Mouse (Mus musculus): ENCODE data around the gene Gm13283. TPM values are rescaled to one million over a fixed set of nuclear protein-coding genes. Genes with fewer than 3 reads are reported as not detected.
"Not testable (repeated sequence)": the region's sequence is repeated elsewhere in the genome, so short reads cannot be mapped to it uniquely, and the experiment has no call there.

Gm13283 gene
- polyA plus RNA-seq, 1 experiment from 2014 or later = 0.17 TPM

DNA sequence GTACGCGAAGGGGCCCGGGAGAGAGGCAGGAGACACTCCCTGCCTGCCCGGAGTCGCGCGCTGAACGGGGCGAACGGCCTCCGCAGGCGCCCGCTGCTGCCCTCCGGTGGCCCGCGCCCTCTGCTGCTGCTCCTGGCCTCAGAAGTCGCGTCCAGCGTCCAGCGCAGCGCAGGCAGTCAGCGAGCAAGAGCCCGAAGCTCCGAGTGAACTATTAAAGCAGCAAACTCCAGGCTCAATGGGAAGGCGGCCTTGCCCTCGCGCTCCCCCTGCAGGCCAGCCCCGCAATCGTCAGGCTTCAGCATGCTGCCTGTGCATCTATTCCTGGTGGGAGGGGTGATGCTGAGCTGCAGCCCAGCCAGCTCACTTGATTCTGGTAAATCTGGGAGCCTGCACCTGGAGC, 16.7 kb downstream of the Gm13283 start, which contains the start of gene Gm13289:
Gene Gm13289, plus strand, starts transcription at position 301 of the 400 bp plus-strand sequence.
- not testable (repeated sequence) for H3K9ac ChIP-seq; H3K4me1 ChIP-seq; H3K27ac ChIP-seq; H3K4me2 ChIP-seq; H3K36me3 ChIP-seq (ENCODE audit: poor library complexity, severe bottlenecking); H3K27me3 ChIP-seq; H3K4me3 ChIP-seq; H3K9me3 ChIP-seq (replicated peaks); ATAC-seq
- no CpG with 5 or more reads among the region's 29 CpGs for WGBS

DNA sequence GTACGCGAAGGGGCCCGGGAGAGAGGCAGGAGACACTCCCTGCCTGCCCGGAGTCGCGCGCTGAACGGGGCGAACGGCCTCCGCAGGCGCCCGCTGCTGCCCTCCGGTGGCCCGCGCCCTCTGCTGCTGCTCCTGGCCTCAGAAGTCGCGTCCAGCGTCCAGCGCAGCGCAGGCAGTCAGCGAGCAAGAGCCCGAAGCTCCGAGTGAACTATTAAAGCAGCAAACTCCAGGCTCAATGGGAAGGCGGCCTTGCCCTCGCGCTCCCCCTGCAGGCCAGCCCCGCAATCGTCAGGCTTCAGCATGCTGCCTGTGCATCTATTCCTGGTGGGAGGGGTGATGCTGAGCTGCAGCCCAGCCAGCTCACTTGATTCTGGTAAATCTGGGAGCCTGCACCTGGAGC, 19.6 kb downstream of the Gm13283 start, which contains the start of gene Gm13272:
Gene Gm13272, plus strand, starts transcription at position 301 of the 400 bp plus-strand sequence.
- H3K36me3 ChIP-seq (ENCODE audit: poor library complexity, severe bottlenecking); H3K9ac ChIP-seq; H3K4me3 ChIP-seq; H3K27ac ChIP-seq; ATAC-seq; H3K4me2 ChIP-seq; H3K9me3 ChIP-seq (replicated peaks); H3K4me1 ChIP-seq; H3K27me3 ChIP-seq: not testable (repeated sequence)
- WGBS = no CpG with 5 or more reads among the region's 29 CpGs

DNA sequence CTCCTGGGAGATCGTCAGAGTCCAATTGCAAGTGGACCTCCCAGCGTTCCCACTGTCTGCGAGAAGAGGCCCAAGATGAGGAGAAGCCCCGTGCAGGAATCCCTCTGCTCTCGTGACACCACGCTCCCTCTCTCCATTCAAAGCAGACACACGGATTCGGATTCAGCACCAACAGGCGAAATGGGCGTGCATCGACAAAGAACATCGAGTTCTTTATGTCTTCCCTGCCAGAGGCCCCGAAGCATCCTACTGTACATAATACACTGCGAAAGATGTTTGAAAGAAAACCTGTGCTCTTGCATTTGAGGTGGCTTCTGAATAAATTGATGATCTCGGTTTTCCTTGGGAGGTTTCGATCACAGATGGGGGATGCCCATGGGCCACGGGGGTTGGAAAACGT, 20.4 kb downstream of the Gm13283 start:
- H3K27ac ChIP-seq; H3K27me3 ChIP-seq; ATAC-seq; H3K9me3 ChIP-seq (replicated peaks); H3K4me1 ChIP-seq; H3K36me3 ChIP-seq (ENCODE audit: poor library complexity, severe bottlenecking); H3K4me3 ChIP-seq; H3K9ac ChIP-seq; H3K4me2 ChIP-seq: not testable (repeated sequence)
- WGBS = 51% methylated on average over 15 of the region's 18 CpGs

DNA sequence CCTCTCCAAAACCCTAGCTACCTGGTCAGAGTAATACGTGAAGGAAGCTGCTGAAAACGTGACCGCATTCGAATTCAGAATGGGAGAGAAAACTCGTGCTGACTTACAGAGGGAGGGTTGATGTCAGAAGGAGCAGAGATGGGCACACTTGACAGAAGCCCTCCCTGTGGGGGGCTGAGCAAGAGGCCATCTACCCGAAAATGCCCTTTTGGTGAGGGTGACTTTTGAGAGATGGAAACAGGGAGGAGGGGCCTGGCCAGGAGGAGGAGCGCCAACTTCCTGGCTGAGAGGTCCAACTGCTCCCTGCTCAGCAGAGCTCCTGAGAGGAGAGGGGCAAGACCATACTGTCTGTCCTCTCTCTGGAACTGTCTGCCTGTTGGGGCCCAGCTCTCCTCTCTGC, 21.9 kb downstream of the Gm13283 start, which contains the start of gene Ifnz:
Gene Ifnz, plus strand, starts transcription at position 301 of the 400 bp plus-strand sequence.
- not testable (repeated sequence) for H3K27me3 ChIP-seq; H3K4me3 ChIP-seq; H3K27ac ChIP-seq; ATAC-seq; H3K9ac ChIP-seq; H3K9me3 ChIP-seq (replicated peaks); H3K36me3 ChIP-seq (ENCODE audit: poor library complexity, severe bottlenecking); H3K4me1 ChIP-seq
- peak within 1 kb of the TSS; percentile 46 for H3K4me2 ChIP-seq
- 26% methylated on average over 5 of the region's 7 CpGs for WGBS

DNA sequence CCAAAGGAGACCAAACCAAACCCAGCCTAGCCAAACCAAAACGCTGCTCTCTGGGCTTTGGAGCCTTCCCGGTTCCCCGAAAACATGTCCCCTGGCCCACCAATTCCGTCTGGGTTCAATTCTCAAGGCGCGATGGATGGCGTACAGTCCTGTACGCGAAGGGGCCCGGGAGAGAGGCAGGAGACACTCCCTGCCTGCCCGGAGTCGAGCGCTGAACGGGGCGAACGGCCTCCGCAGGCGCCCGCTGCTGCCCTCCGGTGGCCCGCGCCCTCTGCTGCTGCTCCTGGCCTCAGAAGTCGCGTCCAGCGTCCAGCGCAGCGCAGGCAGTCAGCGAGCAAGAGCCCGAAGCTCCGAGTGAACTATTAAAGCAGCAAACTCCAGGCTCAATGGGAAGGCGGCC, 22.4 kb downstream of the Gm13283 start:
- not testable (repeated sequence) for H3K9ac ChIP-seq; H3K27me3 ChIP-seq; H3K27ac ChIP-seq; H3K4me3 ChIP-seq; ATAC-seq; H3K4me1 ChIP-seq; H3K9me3 ChIP-seq (replicated peaks); H3K36me3 ChIP-seq (ENCODE audit: poor library complexity, severe bottlenecking)
- WGBS = 0% methylated on average over 5 of the region's 31 CpGs
- peak overlapping the region; percentile 46 for H3K4me2 ChIP-seq

DNA sequence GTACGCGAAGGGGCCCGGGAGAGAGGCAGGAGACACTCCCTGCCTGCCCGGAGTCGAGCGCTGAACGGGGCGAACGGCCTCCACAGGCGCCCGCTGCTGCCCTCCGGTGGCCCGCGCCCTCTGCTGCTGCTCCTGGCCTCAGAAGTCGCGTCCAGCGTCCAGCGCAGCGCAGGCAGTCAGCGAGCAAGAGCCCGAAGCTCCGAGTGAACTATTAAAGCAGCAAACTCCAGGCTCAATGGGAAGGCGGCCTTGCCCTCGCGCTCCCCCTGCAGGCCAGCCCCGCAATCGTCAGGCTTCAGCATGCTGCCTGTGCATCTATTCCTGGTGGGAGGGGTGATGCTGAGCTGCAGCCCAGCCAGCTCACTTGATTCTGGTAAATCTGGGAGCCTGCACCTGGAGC, 25.5 kb downstream of the Gm13283 start, which contains the start of gene Gm13276:
Gene Gm13276, plus strand, starts transcription at position 301 of the 400 bp plus-strand sequence.
- H3K9me3 ChIP-seq (replicated peaks); H3K4me3 ChIP-seq; H3K9ac ChIP-seq; H3K4me2 ChIP-seq; H3K4me1 ChIP-seq; H3K36me3 ChIP-seq (ENCODE audit: poor library complexity, severe bottlenecking); H3K27ac ChIP-seq; ATAC-seq; H3K27me3 ChIP-seq: not testable (repeated sequence)
- no CpG with 5 or more reads among the region's 27 CpGs for WGBS

DNA sequence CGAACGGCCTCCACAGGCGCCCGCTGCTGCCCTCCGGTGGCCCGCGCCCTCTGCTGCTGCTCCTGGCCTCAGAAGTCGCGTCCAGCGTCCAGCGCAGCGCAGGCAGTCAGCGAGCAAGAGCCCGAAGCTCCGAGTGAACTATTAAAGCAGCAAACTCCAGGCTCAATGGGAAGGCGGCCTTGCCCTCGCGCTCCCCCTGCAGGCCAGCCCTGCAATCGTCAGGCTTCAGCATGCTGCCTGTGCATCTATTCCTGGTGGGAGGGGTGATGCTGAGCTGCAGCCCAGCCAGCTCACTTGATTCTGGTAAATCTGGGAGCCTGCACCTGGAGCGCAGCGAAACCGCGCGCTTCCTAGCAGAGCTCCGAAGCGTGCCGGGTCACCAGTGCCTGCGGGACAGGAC, 28.5 kb downstream of the Gm13283 start, which contains the start of gene Gm13277:
Gene Gm13277, plus strand, starts transcription at position 231 of the 400 bp plus-strand sequence.
- not testable (repeated sequence) for H3K4me3 ChIP-seq; H3K27ac ChIP-seq; H3K4me1 ChIP-seq; H3K9ac ChIP-seq; H3K27me3 ChIP-seq; ATAC-seq; H3K36me3 ChIP-seq (ENCODE audit: poor library complexity, severe bottlenecking); H3K9me3 ChIP-seq (replicated peaks); H3K4me2 ChIP-seq
- WGBS = 0% methylated on average over 3 of the region's 28 CpGs

DNA sequence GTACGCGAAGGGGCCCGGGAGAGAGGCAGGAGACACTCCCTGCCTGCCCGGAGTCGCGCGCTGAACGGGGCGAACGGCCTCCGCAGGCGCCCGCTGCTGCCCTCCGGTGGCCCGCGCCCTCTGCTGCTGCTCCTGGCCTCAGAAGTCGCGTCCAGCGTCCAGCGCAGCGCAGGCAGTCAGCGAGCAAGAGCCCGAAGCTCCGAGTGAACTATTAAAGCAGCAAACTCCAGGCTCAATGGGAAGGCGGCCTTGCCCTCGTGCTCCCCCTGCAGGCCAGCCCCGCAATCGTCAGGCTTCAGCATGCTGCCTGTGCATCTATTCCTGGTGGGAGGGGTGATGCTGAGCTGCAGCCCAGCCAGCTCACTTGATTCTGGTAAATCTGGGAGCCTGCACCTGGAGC, 31.3 kb downstream of the Gm13283 start, which contains the start of gene Gm13278:
Gene Gm13278, plus strand, starts transcription at position 301 of the 400 bp plus-strand sequence.
- no CpG with 5 or more reads among the region's 28 CpGs for WGBS
- not testable (repeated sequence) for H3K27ac ChIP-seq; H3K4me3 ChIP-seq; H3K36me3 ChIP-seq (ENCODE audit: poor library complexity, severe bottlenecking); H3K4me2 ChIP-seq; H3K9me3 ChIP-seq (replicated peaks); H3K27me3 ChIP-seq; H3K4me1 ChIP-seq; H3K9ac ChIP-seq; ATAC-seq

DNA sequence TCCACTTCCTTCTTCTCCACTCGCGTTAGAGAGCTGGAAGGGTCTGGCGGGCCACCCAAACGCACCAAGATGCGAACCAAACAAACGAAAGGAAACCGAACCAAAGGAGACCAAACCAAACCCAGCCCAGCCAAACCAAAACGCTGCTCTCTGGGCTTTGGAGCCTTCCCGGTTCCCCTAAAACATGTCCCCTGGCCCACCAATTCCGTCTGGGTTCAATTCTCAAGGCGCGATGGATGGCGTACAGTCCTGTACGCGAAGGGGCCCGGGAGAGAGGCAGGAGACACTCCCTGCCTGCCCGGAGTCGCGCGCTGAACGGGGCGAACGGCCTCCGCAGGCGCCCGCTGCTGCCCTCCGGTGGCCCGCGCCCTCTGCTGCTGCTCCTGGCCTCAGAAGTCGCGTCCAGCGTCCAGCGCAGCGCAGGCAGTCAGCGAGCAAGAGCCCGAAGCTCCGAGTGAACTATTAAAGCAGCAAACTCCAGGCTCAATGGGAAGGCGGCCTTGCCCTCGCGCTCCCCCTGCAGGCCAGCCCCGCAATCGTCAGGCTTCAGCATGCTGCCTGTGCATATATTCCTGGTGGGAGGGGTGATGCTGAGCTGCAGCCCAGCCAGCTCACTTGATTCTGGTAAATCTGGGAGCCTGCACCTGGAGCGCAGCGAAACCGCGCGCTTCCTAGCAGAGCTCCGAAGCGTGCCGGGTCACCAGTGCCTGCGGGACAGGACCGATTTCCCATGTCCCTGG, 34.2 kb downstream of the Gm13283 start, which contains the start of gene Gm13275:
Gene Gm13275, plus strand, starts transcription at position 552 of the 740 bp plus-strand sequence.
- 0% methylated on average over 13 of the region's 52 CpGs for WGBS
- ATAC-seq = not testable (repeated sequence)

DNA sequence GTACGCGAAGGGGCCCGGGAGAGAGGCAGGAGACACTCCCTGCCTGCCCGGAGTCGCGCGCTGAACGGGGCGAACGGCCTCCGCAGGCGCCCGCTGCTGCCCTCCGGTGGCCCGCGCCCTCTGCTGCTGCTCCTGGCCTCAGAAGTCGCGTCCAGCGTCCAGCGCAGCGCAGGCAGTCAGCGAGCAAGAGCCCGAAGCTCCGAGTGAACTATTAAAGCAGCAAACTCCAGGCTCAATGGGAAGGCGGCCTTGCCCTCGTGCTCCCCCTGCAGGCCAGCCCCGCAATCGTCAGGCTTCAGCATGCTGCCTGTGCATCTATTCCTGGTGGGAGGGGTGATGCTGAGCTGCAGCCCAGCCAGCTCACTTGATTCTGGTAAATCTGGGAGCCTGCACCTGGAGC, 37.2 kb downstream of the Gm13283 start, which contains the start of gene Gm13279:
Gene Gm13279, plus strand, starts transcription at position 301 of the 400 bp plus-strand sequence.
- H3K36me3 ChIP-seq (ENCODE audit: poor library complexity, severe bottlenecking); H3K4me2 ChIP-seq; H3K9me3 ChIP-seq (replicated peaks); H3K27ac ChIP-seq; ATAC-seq; H3K27me3 ChIP-seq; H3K4me1 ChIP-seq; H3K9ac ChIP-seq; H3K4me3 ChIP-seq: not testable (repeated sequence)
- WGBS = no CpG with 5 or more reads among the region's 28 CpGs

More for the DNA sequence above, 34.2 kb downstream of the Gm13283 start, which contains the start of gene Gm13275:
- not testable (repeated sequence) for H3K27ac ChIP-seq; H3K36me3 ChIP-seq (ENCODE audit: poor library complexity, severe bottlenecking); H3K4me3 ChIP-seq; H3K4me1 ChIP-seq; H3K9me3 ChIP-seq (replicated peaks); H3K4me2 ChIP-seq; H3K27me3 ChIP-seq; H3K9ac ChIP-seq

DNA sequence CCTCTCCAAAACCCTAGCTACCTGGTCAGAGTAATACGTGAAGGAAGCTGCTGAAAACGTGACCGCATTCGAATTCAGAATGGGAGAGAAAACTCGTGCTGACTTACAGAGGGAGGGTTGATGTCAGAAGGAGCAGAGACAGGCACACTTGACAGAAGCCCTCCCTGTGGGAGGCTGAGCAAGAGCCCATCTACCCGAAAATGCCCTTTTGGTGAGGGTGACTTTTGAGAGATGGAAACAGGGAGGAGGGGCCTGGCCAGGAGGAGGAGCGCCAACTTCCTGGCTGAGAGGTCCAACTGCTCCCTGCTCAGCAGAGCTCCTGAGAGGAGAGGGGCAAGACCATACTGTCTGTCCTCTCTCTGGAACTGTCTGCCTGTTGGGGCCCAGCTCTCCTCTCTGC, 39.4 kb downstream of the Gm13283 start, which contains the start of gene Gm13285:
Gene Gm13285, plus strand, starts transcription at position 301 of the 400 bp plus-strand sequence.
- H3K9me3 ChIP-seq (replicated peaks); ATAC-seq; H3K27ac ChIP-seq; H3K4me2 ChIP-seq; H3K4me1 ChIP-seq; H3K36me3 ChIP-seq (ENCODE audit: poor library complexity, severe bottlenecking); H3K4me3 ChIP-seq; H3K9ac ChIP-seq; H3K27me3 ChIP-seq: not testable (repeated sequence)
- WGBS = 18% methylated on average over 6 of the region's 7 CpGs

DNA sequence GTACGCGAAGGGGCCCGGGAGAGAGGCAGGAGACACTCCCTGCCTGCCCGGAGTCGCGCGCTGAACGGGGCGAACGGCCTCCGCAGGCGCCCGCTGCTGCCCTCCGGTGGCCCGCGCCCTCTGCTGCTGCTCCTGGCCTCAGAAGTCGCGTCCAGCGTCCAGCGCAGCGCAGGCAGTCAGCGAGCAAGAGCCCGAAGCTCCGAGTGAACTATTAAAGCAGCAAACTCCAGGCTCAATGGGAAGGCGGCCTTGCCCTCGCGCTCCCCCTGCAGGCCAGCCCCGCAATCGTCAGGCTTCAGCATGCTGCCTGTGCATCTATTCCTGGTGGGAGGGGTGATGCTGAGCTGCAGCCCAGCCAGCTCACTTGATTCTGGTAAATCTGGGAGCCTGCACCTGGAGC, 43.0 kb downstream of the Gm13283 start, which contains the start of gene Gm13287:
Gene Gm13287, plus strand, starts transcription at position 301 of the 400 bp plus-strand sequence.
- H3K9ac ChIP-seq; H3K27ac ChIP-seq; ATAC-seq; H3K36me3 ChIP-seq (ENCODE audit: poor library complexity, severe bottlenecking); H3K4me2 ChIP-seq; H3K27me3 ChIP-seq; H3K9me3 ChIP-seq (replicated peaks); H3K4me3 ChIP-seq; H3K4me1 ChIP-seq: not testable (repeated sequence)
- no CpG with 5 or more reads among the region's 29 CpGs for WGBS
